Comparison of ENCODE assay signal across 10 mouse cellular contexts in genomic region chr10:94037196-94037595, GRCm38 (mm10). TPM values are rescaled to one million over a fixed set of nuclear protein-coding genes. Genes with fewer than 3 reads are reported as not detected.
A peak's percentile ranks its signal among the peaks of the same experiment; 100 is the strongest.
DNase-seq lines count a peak whose midpoint lies in the region; ATAC-seq lines count a peak whose summit lies in the region.
"Had no signal": no experiment of that assay in that cellular context is flagged by ENCODE, and none has a peak within 500 bp of the region (broad histone marks: within the 10 kb centered on the region; RNA-seq: fewer than 3 reads in every experiment).

No protein-coding gene starts in this region.

- peaks cover 4% of the 10 kb centered on the region for H3K36me3 ChIP-seq in erythroblast, embryonic 14.5 days (ENCODE audit: control insufficient read depth)
- no peaks in the 10 kb centered on the region for H3K36me3 ChIP-seq in neural tube, embryonic 11.5 days (ENCODE audit: control insufficient read depth, insufficient read depth, low read length)
- no peaks in the 10 kb centered on the region for H3K36me3 ChIP-seq in liver, embryonic 13.5 days

- peak overlapping the region; percentile 97 for H3K4me3 ChIP-seq in erythroblast, embryonic 14.5 days (replicated peaks)
- no peak overlapping the region; the same call in 1 of the 2 replicates for H3K4me3 ChIP-seq in neural tube, embryonic 11.5 days (ENCODE audit: low read depth, low read length)
- H3K4me3 ChIP-seq in liver, embryonic 13.5 days (replicated peaks): peak overlapping the region; percentile 92

- 63% methylated on average over 9 of the region's 9 CpGs for WGBS in neural tube, embryonic 11.5 days
- WGBS in liver, embryonic 13.5 days (ENCODE audit: insufficient replicate concordance): 53% methylated on average over 9 of the region's 9 CpGs

- ATAC-seq in erythroblast, adult 5-6 weeks (replicated peaks; ENCODE audit: low FRiP score, poor library complexity, severe bottlenecking): no peak
- ATAC-seq in neural tube, embryonic 11.5 days (ENCODE audit: insufficient read depth, low FRiP score, low TSS enrichment): no peak
- ATAC-seq in liver, embryonic 13.5 days (ENCODE audit: low read depth): no peak

- H3K9ac ChIP-seq in neural tube, embryonic 11.5 days (ENCODE audit: low read length): no peak overlapping the region
- H3K9ac ChIP-seq in liver, embryonic 13.5 days: peak overlapping the region; percentile 96

- H3K9me3 ChIP-seq in erythroblast, embryonic 14.5 days (ENCODE audit: control insufficient read depth, low read length): no peaks in the 10 kb centered on the region
- no peaks in the 10 kb centered on the region for H3K9me3 ChIP-seq in neural tube, embryonic 11.5 days (ENCODE audit: control insufficient read depth, low read length)
- no peaks in the 10 kb centered on the region for H3K9me3 ChIP-seq in liver, embryonic 13.5 days (replicated peaks)

- no peak overlapping the region for H3K27ac ChIP-seq in neural tube, embryonic 11.5 days (ENCODE audit: low read depth, low read length)
- no peak overlapping the region for H3K27ac ChIP-seq in liver, embryonic 13.5 days

- H3K4me2 ChIP-seq in neural tube, embryonic 11.5 days (ENCODE audit: low read depth): peak overlapping the region; percentile 62; the same call in 1 of the 2 replicates
- peak overlapping the region; percentile 75 for H3K4me2 ChIP-seq in liver, embryonic 13.5 days

- no peak for DNase-seq in neural tube, embryonic 11.5 days (ENCODE audit: low spot score)
- DNase-seq in neural tube, embryonic 10.5 days (ENCODE audit: extremely low spot score, low spot score): no peak
- DNase-seq in liver, embryonic 13.5 days: no peak
- DNase-seq in right cerebral cortex, postnatal 36 days (ENCODE audit: low spot score in 2 of 2): no peak
- no peak for DNase-seq in right cerebral cortex, postnatal 10 days (ENCODE audit: low spot score in 2 of 2)
- no peak for DNase-seq in frontal cortex, postnatal 10 days (ENCODE audit: low spot score in 2 of 2)
- DNase-seq: B cell, adult 2 months; kidney, postnatal 10 days had no signal

- no peaks in the 10 kb centered on the region for H3K27me3 ChIP-seq in erythroblast, embryonic 14.5 days (ENCODE audit: control insufficient read depth)
- no peaks in the 10 kb centered on the region for H3K27me3 ChIP-seq in neural tube, embryonic 11.5 days (ENCODE audit: control insufficient read depth, insufficient read depth, low read length)
- H3K27me3 ChIP-seq in liver, embryonic 13.5 days: no peaks in the 10 kb centered on the region

- peaks cover 31% of the 10 kb centered on the region for H3K4me1 ChIP-seq in erythroblast, embryonic 14.5 days (ENCODE audit: control insufficient read depth)
- peaks cover 13% of the 10 kb centered on the region for H3K4me1 ChIP-seq in neural tube, embryonic 11.5 days (ENCODE audit: control insufficient read depth, insufficient read depth, low read length)
- peaks cover 34% of the 10 kb centered on the region for H3K4me1 ChIP-seq in liver, embryonic 13.5 days (replicated peaks)

RNA-seq across cellular contexts. Expression of gene Fgd6, which starts 1.4 kb away (rescaled TPM):
- 0.04 TPM in 2 replicates for polyA plus RNA-seq in erythroblast, embryonic 14.5 days (2012)
- 7.5 and 9.2 TPM in 2 replicates for total RNA-seq in erythroblast, adult 5-6 weeks (2015; ENCODE audit: low replicate concordance)
- 8.8 and 9.1 TPM in 2 replicates for total RNA-seq in erythroblast, adult 5-6 weeks (2017; ENCODE audit: low replicate concordance)
- 5.3 and 6.4 TPM in 2 replicates for polyA plus RNA-seq in neural tube, embryonic 11.5 days (2014; fragmentation: Nextera tagmentation; extraction: Ambion mirVana)
- 2.4 and 3.0 TPM in 2 replicates for polyA plus RNA-seq in liver, embryonic 13.5 days (2015; fragmentation: Nextera tagmentation; extraction: Ambion mirVana)

RNA-seq across cellular contexts. Expression of gene Vezt, which starts 1.6 kb away (rescaled TPM):
- 0.73 and 0.83 TPM in 2 replicates for polyA plus RNA-seq in erythroblast, embryonic 14.5 days (2012)
- 12.3 and 25.6 TPM in 2 replicates for total RNA-seq in erythroblast, adult 5-6 weeks (2015; ENCODE audit: low replicate concordance)
- total RNA-seq in erythroblast, adult 5-6 weeks (2017; ENCODE audit: low replicate concordance): 19.5 and 20.9 TPM in 2 replicates
- 43.4 and 46.5 TPM in 2 replicates for polyA plus RNA-seq in neural tube, embryonic 11.5 days (2014; fragmentation: Nextera tagmentation; extraction: Ambion mirVana)
- 11.3 and 16.2 TPM in 2 replicates for polyA plus RNA-seq in liver, embryonic 13.5 days (2015; fragmentation: Nextera tagmentation; extraction: Ambion mirVana)
